Mouse (Mus musculus) embryonic facial prominence, embryonic 15.5 days (tissue): ENCODE measurements around the gene Apoa4. TPM values are rescaled to one million over a fixed set of nuclear protein-coding genes. Genes with fewer than 3 reads are reported as not detected.
A peak's percentile ranks its signal among the peaks of the same experiment; 100 is the strongest.

ENCODE experiments used
- ATAC-seq: fragments of 200-750 bp; cut with Nextera tagmentation; 2 replicates; pipeline ENCODE4 v1.8.0; 2017; ENCODE audit warnings: low read depth, moderate TSS enrichment; ENCODE audit not compliant: insufficient number of reproducible peaks, low FRiP score, low TSS enrichment
- H3K27ac ChIP-seq: fragments of 300-500 bp; sonication (generic); replicated peaks from 2 replicates; pipeline ENCODE4 v1.5.1; 2015; ENCODE audit warnings: mild to moderate bottlenecking, inconsistent platforms
- H3K27me3 ChIP-seq: fragments of 300-500 bp; sonication (generic); 2 replicates; pipeline ENCODE4 v1.6.1; 2015; ENCODE audit warnings: inconsistent platforms
- H3K36me3 ChIP-seq: fragments of 300-500 bp; sonication (generic); 2 replicates; pipeline ENCODE4 v1.6.1; 2015; ENCODE audit warnings: mild to moderate bottlenecking, inconsistent platforms
- H3K4me1 ChIP-seq: fragments of 300-500 bp; sonication (generic); 2 replicates; pipeline ENCODE4 v1.6.1; 2015; ENCODE audit warnings: inconsistent platforms
- H3K4me2 ChIP-seq: fragments of 300-500 bp; sonication (generic); replicated peaks from 2 replicates; pipeline ENCODE4 v1.6.1; 2015; ENCODE audit warnings: mild to moderate bottlenecking, inconsistent platforms
- H3K4me3 ChIP-seq: fragments of 300-500 bp; sonication (generic); replicated peaks from 2 replicates; pipeline ENCODE4 v1.5.1; 2015; ENCODE audit warnings: mild to moderate bottlenecking, inconsistent platforms
- H3K9ac ChIP-seq: fragments of 300-500 bp; sonication (generic); 2 replicates; pipeline ENCODE4 v1.6.1; 2015; ENCODE audit warnings: inconsistent platforms
- H3K9me3 ChIP-seq: fragments of 300-500 bp; sonication (generic); replicated peaks from 2 replicates; pipeline ENCODE4 v1.6.1; 2016; ENCODE audit warnings: inconsistent platforms
- WGBS: fragments of 180-500 bp; shearing (Covaris S2); methylation state at CpG from one replicate; pipeline ENCODE4 v1.1.7; 2015; 5-methylcytosine and 5-hydroxymethylcytosine counted together
- polyA plus RNA-seq: library from polyadenylated mRNA; unstranded; fragments of >200 nt; fragmentation: Nextera tagmentation; extraction: Ambion mirVana; gene quantifications from 2 replicates; pipeline ENCODE4 v1.2.1, GENCODE M21; 2015

The Apoa4 gene
- polyA plus RNA-seq, 1 experiment from 2014 or later: 0.43 TPM

DNA sequence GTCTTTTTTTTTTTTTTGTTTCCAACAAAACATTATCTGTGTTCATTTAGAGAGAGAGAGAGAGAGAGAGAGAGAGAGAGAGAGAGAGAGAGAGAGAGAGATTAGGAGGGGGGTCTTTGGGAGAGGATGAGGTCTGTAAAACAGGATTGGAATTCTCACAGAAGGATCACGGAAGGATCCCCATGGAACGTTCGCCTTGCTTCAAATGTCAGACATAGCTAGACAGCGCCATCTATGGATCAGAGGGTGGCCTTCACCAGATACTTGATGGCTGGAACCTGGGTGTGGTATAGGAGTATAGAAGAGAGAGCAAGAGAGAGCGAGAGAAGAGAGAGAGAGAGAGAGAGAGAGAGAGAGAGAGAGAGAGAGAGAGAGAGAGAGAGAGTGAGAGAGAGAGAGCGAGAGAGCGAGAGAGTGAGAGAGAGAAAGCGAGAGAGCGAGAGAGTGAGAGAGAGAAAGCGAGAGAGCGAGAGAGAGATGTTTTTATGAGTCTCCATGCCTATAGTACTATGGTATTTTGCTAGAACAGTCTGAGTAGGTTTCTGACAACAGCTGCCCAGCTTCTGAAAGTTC, 6.3 kb downstream of the Apoa4 start:
- Histone ChIP-seq H3K27me3 (no peaks in the 10 kb centered on the region), H3K36me3 (no peaks in the 10 kb centered on the region), H3K27ac (no peak overlapping the region), H3K4me1 (no peaks in the 10 kb centered on the region), H3K4me3 (no peak overlapping the region), H3K9me3 (no peaks in the 10 kb centered on the region), H3K9ac (no peak overlapping the region), H3K4me2 (peak overlapping the region; percentile 31; the same call in 1 of the 2 replicates)
- 30% methylated on average over 11 of the region's 11 CpGs for WGBS
- ATAC-seq: no peak

GRCm38 (mm10) chr9:46256177-46256576, 15.7 kb downstream of the Apoa4 start:
- WGBS: 85% methylated on average over 7 of the region's 7 CpGs
- H3K4me2 ChIP-seq: no peak overlapping the region
- H3K4me1 ChIP-seq: no peaks in the 10 kb centered on the region
- no peaks in the 10 kb centered on the region for H3K27me3 ChIP-seq
- H3K9me3 ChIP-seq: no peaks in the 10 kb centered on the region
- ATAC-seq: no peak
- H3K4me3 ChIP-seq: no peak overlapping the region
- H3K27ac ChIP-seq: no peak overlapping the region
- H3K36me3 ChIP-seq: no peaks in the 10 kb centered on the region
- no peak overlapping the region for H3K9ac ChIP-seq

DNA sequence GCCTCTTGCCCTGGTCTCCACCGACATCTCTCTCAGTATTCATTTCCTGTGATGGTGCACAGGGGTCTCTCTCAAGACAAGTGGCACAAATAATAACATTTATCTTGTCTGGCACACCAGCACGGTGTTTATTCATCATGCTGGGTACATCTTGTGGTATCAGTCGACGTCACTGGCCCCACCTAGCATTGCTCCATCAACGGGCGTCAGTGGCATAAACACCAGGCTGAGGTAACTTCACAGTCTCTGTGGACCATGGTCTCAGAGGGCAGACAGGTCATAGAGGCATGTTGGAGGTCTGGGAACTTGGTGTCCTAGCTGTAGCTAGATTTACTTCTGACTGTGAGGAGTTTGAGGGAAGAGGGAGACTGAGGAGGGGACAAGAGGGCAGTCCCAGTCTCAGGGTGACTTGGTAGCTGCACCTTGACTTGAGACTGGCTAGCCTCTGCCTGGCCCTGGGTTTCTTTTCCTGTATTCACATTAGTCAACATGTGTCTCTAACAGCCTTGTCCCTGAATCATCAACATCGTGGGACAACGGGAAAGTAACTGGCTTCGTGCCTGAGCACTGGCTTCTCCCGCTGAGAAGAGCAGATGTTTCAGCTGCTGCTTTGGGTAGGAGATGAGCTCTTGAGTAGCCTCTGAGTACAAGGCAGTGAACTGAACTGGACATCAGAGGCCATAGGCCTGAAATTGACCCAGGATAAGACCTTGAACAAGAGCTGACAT, 16.3 kb downstream of the Apoa4 start:
- Histone ChIP-seq H3K9me3 (no peaks in the 10 kb centered on the region), H3K36me3 (no peaks in the 10 kb centered on the region), H3K9ac (no peak overlapping the region), H3K27me3 (no peaks in the 10 kb centered on the region), H3K27ac (no peak overlapping the region), H3K4me1 (no peaks in the 10 kb centered on the region), H3K4me3 (no peak overlapping the region), H3K4me2 (no peak overlapping the region)
- no peak for ATAC-seq
- WGBS: 86% methylated on average over 10 of the region's 10 CpGs

DNA sequence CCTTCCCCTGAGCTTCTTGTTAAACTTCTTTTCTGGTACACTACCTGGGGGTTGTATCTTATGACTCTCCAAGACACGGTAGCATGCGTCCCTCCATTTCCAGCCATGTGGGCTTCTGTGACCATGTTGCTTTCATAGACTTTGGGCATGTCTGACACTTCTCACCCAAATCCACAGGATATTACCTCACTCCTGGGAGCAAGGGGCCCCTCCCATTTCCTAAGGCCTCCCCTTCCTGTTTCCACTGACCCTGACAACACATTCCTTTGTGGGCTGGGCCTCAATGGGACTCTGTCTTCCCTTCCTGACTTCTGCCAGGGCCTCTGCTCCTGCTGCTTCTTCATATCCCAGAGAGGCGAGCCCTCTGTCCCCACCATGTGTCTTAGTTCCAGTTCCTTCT, 17.1 kb downstream of the Apoa4 start:
- Histone ChIP-seq H3K9ac (no peak overlapping the region), H3K4me3 (no peak overlapping the region), H3K4me1 (no peaks in the 10 kb centered on the region), H3K4me2 (no peak overlapping the region), H3K36me3 (no peaks in the 10 kb centered on the region), H3K27ac (no peak overlapping the region), H3K9me3 (no peaks in the 10 kb centered on the region), H3K27me3 (no peaks in the 10 kb centered on the region)
- ATAC-seq: no peak
- 83% methylated on average over 3 of the region's 3 CpGs for WGBS

DNA sequence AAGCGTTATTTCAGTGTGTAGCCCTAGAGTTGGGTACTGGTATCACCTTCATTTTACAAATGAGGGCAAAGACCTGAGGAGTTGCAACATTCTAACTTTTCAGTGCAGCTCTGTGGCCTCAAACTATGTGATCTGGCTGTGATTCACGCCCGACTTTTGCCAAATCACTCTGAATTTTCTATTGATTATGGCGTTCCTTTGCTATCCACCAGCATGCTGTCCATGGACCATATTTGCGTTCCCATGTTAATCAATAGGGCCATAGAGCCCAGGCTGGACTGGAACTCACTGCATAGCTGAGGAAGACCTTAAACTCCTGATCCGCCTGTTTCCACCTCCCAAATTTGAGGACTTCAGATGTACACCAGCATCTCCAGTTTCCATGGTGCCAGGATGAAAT, 18.6 kb downstream of the Apoa4 start:
- H3K9ac ChIP-seq: no peak overlapping the region
- no peaks in the 10 kb centered on the region for H3K4me1 ChIP-seq
- ATAC-seq: no peak
- no peak overlapping the region for H3K4me2 ChIP-seq
- no peaks in the 10 kb centered on the region for H3K36me3 ChIP-seq
- WGBS: 89% methylated on average over 6 of the region's 6 CpGs
- no peaks in the 10 kb centered on the region for H3K27me3 ChIP-seq
- H3K4me3 ChIP-seq: no peak overlapping the region
- no peak overlapping the region for H3K27ac ChIP-seq
- H3K9me3 ChIP-seq: no peaks in the 10 kb centered on the region

- Histone ChIP-seq H3K36me3 (no peaks in the 10 kb centered on the region), H3K9ac (no peak overlapping the region), H3K27me3 (no peaks in the 10 kb centered on the region), H3K4me1 (no peaks in the 10 kb centered on the region), H3K27ac (no peak overlapping the region), H3K4me2 (no peak overlapping the region), H3K9me3 (no peaks in the 10 kb centered on the region), H3K4me3 (no peak overlapping the region)
- no peak for ATAC-seq
- 82% methylated on average over 7 of the region's 7 CpGs for WGBS
These were observed 20.6 kb downstream of the Apoa4 start for GRCm38 (mm10) chr9:46261131-46261530.

DNA sequence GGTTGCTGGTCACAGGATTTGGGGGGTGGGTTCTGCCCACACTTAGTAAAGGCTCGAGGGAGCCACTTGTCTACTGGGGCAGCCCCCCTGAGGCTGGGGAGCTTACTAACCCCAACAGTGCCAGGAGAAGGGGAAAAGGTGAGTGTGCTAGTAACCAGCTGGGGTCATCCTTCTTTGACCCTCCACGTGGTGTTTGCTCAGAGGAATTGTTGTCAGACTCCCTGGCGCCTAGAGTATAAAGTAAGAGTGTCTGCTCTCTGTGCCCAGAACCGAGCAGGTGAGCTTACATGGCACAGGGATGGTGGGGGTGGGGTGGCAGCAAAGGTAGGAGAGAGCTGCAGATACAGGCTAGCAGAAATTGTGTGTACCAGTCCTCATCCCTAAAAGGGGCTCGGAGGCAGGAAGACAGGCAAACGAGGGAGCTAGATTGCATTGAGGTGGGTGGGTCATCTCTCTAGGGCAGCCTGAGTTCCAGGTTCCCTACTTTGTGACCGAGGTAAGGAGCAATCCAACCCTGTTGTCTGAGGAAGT, 27.9 kb downstream of the Apoa4 start, which contains the start of gene Apoa5:
Gene Apoa5, plus strand, starts transcription at position 291 of the 531 bp plus-strand sequence.
- peaks cover 4% of the 10 kb centered on the region; the same call in 1 of the 2 replicates for H3K4me1 ChIP-seq
- no peak within 1 kb of the TSS for H3K27ac ChIP-seq
- no peak for ATAC-seq
- no peak within 1 kb of the TSS for H3K4me2 ChIP-seq
- 43% methylated on average over 7 of the region's 7 CpGs for WGBS
- no peaks in the 10 kb centered on the region for H3K36me3 ChIP-seq
- no peak within 1 kb of the TSS for H3K9ac ChIP-seq
- H3K9me3 ChIP-seq: no peaks in the 10 kb centered on the region
- H3K27me3 ChIP-seq: peaks cover 16% of the 10 kb centered on the region
- H3K4me3 ChIP-seq: no peak within 1 kb of the TSS

- peaks cover 11% of the 10 kb centered on the region for H3K4me1 ChIP-seq
- no peak for ATAC-seq
- no peaks in the 10 kb centered on the region for H3K9me3 ChIP-seq
- H3K9ac ChIP-seq: no peak overlapping the region
- no peak overlapping the region for H3K27ac ChIP-seq
- H3K27me3 ChIP-seq: peaks cover 16% of the 10 kb centered on the region
- WGBS: 88% methylated on average over 5 of the region's 5 CpGs
- no peak overlapping the region for H3K4me2 ChIP-seq
- H3K4me3 ChIP-seq: no peak overlapping the region
- H3K36me3 ChIP-seq: no peaks in the 10 kb centered on the region
These were observed 28.6 kb downstream of the Apoa4 start for GRCm38 (mm10) chr9:46269125-46269524.

DNA sequence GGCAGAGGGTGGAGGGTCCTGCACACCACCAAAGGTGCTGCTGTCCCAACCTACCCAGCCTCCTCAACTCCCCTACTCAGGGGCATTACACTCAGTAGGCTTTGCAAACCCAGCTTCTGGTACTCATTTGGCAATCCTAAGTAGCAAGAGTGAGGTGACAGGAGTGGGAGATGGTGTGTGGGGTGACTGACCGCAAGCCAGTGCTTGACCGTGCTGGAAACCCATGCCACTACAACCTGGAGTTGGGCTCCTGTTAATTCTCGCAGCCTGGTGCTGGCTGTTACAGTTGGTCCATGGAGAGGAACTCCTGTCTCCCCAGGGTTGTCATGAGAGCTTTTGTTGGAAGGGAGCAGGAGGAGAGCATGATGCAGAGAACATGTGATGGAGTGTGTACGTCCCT, 30.3 kb downstream of the Apoa4 start:
- H3K36me3 ChIP-seq: peaks cover 15% of the 10 kb centered on the region
- H3K27me3 ChIP-seq: peaks cover 16% of the 10 kb centered on the region
- H3K4me1 ChIP-seq: peaks cover 14% of the 10 kb centered on the region
- H3K9me3 ChIP-seq: no peaks in the 10 kb centered on the region
- H3K9ac ChIP-seq: no peak overlapping the region
- no peak overlapping the region for H3K4me3 ChIP-seq
- ATAC-seq: no peak
- no peak overlapping the region for H3K27ac ChIP-seq
- H3K4me2 ChIP-seq: no peak overlapping the region
- WGBS: 91% methylated on average over 4 of the region's 4 CpGs

- Histone ChIP-seq H3K4me1 (peaks cover 14% of the 10 kb centered on the region), H3K4me3 (peak overlapping the region; percentile 89; the same call in 1 of the 2 replicates), H3K4me2 (no peak overlapping the region; the same call in 1 of the 2 replicates), H3K27ac (no peak overlapping the region), H3K27me3 (peaks cover 16% of the 10 kb centered on the region), H3K36me3 (peaks cover 28% of the 10 kb centered on the region), H3K9me3 (no peaks in the 10 kb centered on the region), H3K9ac (no peak overlapping the region)
- WGBS: 84% methylated on average over 9 of the region's 9 CpGs
- no peak for ATAC-seq
These were observed 31.6 kb downstream of the Apoa4 start for GRCm38 (mm10) chr9:46272070-46272469.

- WGBS: 5% methylated on average over 45 of the region's 45 CpGs
- peak; percentile 91 for ATAC-seq
- peaks cover 16% of the 10 kb centered on the region for H3K27me3 ChIP-seq
- peak within 1 kb of the TSS; percentile 65 for H3K9ac ChIP-seq
- peak within 1 kb of the TSS; percentile 78 for H3K27ac ChIP-seq
- H3K9me3 ChIP-seq: no peaks in the 10 kb centered on the region
- H3K4me3 ChIP-seq: peak within 1 kb of the TSS; percentile 89
- H3K36me3 ChIP-seq: peaks cover 36% of the 10 kb centered on the region
- H3K4me2 ChIP-seq: peak within 1 kb of the TSS; percentile 80
- H3K4me1 ChIP-seq: peaks cover 14% of the 10 kb centered on the region
These were observed 32.4 kb downstream of the Apoa4 start, which contains the start of gene Zpr1 for GRCm38 (mm10) chr9:46272677-46273454. TSS of gene Zpr1 (plus strand) at chr9:46273064.
